Mouse (Mus musculus) cerebellum, adult 9-10 months (tissue): ENCODE results near the gene Nek8.

Source experiments
- DNase-seq: peaks from one replicate; pipeline ENCODE4 v3.0.0; 2022

Gene Nek8

GRCm38 (mm10) chr11:78182961-78183844, 6.7 kb upstream of the Nek8 start, which contains the start of gene Rpl23a:
Rpl23a (minus strand) TSS chr11:78183584.
- DNase-seq = peak; percentile 97

GRCm38 (mm10) chr11:78182450-78182849, 6.0 kb upstream of the Nek8 start:
- DNase-seq = no peak

- DNase-seq = no peak
Measured at GRCm38 (mm10) chr11:78181830-78182357, 5.4 kb upstream of the Nek8 start.

GRCm38 (mm10) chr11:78180081-78180761, 3.7 kb upstream of the Nek8 start:
- DNase-seq = no peak

GRCm38 (mm10) chr11:78179438-78179999, 3.0 kb upstream of the Nek8 start:
- DNase-seq = no peak

GRCm38 (mm10) chr11:78178859-78179437, 2.5 kb upstream of the Nek8 start:
- DNase-seq = peak; percentile 70

- DNase-seq = peak; percentile 93
Measured at GRCm38 (mm10) chr11:78177903-78178858, 1.7 kb upstream of the Nek8 start.

GRCm38 (mm10) chr11:78177437-78177836, 962 bp upstream of the Nek8 start:
- no peak for DNase-seq

GRCm38 (mm10) chr11:78176905-78177331, 443 bp upstream of the Nek8 start:
- DNase-seq = no peak

- no peak for DNase-seq
Measured at GRCm38 (mm10) chr11:78175771-78176401, 589 bp downstream of the Nek8 start.

GRCm38 (mm10) chr11:78174506-78174905, 2.0 kb downstream of the Nek8 start:
- DNase-seq = no peak

GRCm38 (mm10) chr11:78172748-78173383, 3.6 kb downstream of the Nek8 start:
- DNase-seq = no peak

GRCm38 (mm10) chr11:78172034-78172747, 4.3 kb downstream of the Nek8 start:
- no peak for DNase-seq

- no peak for DNase-seq
Measured at GRCm38 (mm10) chr11:78171328-78171727, 5.1 kb downstream of the Nek8 start.

GRCm38 (mm10) chr11:78170306-78170705, 6.2 kb downstream of the Nek8 start:
- DNase-seq = no peak

GRCm38 (mm10) chr11:78168541-78169468, 7.7 kb downstream of the Nek8 start:
- DNase-seq = no peak

- DNase-seq = peak; percentile 26
Measured at GRCm38 (mm10) chr11:78167257-78167959, 9.1 kb downstream of the Nek8 start.

GRCm38 (mm10) chr11:78166640-78167039, 9.8 kb downstream of the Nek8 start:
- DNase-seq = peak; percentile 24
